28 mouse cellular contexts compared by ENCODE assay signal in the genomic region with DNA sequence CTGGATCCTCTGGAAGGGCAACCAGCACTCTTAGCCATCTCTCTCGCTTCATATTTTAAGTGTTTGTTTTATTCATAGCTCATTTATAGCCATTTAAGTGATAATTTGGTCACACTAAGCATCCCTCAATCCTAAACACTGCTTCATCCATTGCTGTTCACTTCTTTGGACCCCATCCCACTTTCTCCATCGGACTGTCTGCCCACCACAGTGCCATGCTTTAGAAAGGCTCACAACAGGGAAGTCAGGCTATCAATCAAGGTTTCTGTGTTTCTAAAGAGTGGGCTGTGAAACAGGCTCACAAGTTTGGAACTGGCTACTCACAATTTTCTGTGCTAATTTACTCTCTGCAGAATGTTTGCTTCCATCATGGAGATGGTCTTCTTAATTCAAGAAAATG.
DNase-seq lines count a peak whose midpoint lies in the region; ATAC-seq and TF ChIP-seq lines count a peak whose summit lies in the region.
"Had no signal": no experiment of that assay in that cellular context is flagged by ENCODE, and none has a peak within 500 bp of the region (broad histone marks: within the 10 kb centered on the region; RNA-seq: fewer than 3 reads in every experiment).

No protein-coding gene starts in this region.

- ATAC-seq in forebrain, embryonic 14.5 days = no peak
- no peak for ATAC-seq in forebrain, embryonic 12.5 days (ENCODE audit: low FRiP score)
- ATAC-seq in forebrain, postnatal 0 days = no peak
- no peak for ATAC-seq in forebrain, embryonic 15.5 days (replicated peaks)
- no peak for ATAC-seq in hindbrain, postnatal 0 days
- no peak for ATAC-seq in hindbrain, embryonic 11.5 days (ENCODE audit: low FRiP score)
- 0 out of 2 replicates have a peak, but pooled peaks have one; percentile 60 for ATAC-seq in neural tube, embryonic 14.5 days (ENCODE audit: low read depth)
- no peak for ATAC-seq in neural tube, embryonic 15.5 days (ENCODE audit: low FRiP score)
- ATAC-seq: activated CD4-positive, CD25-positive, alpha-beta regulatory T cell, adult 4 months; CD4-positive, CD25-positive, alpha-beta regulatory T cell, adult 4 months; Patski had no signal

- H3K4me3 ChIP-seq in forebrain, embryonic 14.5 days (ENCODE audit: low read depth, low read length) = no peak overlapping the region
- no peak overlapping the region for H3K4me3 ChIP-seq in forebrain, embryonic 12.5 days (replicated peaks)
- H3K4me3 ChIP-seq in forebrain, postnatal 0 days (ENCODE audit: low read depth, low read length) = no peak overlapping the region
- H3K4me3 ChIP-seq in forebrain, embryonic 15.5 days = no peak overlapping the region
- no peak overlapping the region for H3K4me3 ChIP-seq in hindbrain, postnatal 0 days (ENCODE audit: low read length)
- H3K4me3 ChIP-seq in hindbrain, embryonic 11.5 days (ENCODE audit: low read depth, low read length) = no peak overlapping the region
- H3K4me3 ChIP-seq in neural tube, embryonic 14.5 days (ENCODE audit: low read depth, low read length) = no peak overlapping the region
- no peak overlapping the region for H3K4me3 ChIP-seq in neural tube, embryonic 15.5 days (replicated peaks)
- H3K4me3 ChIP-seq: embryonic facial prominence, embryonic 13.5 days; embryonic facial prominence, embryonic 15.5 days; erythroblast, embryonic 14.5 days; forebrain, embryonic 10.5 days had no signal

- WGBS in forebrain, embryonic 14.5 days = 38% methylated on average over 2 of the region's 2 CpGs
- WGBS in forebrain, embryonic 12.5 days = 66% methylated on average over 2 of the region's 2 CpGs
- 39% methylated on average over 2 of the region's 2 CpGs for WGBS in forebrain, postnatal 0 days
- 31% methylated on average over 2 of the region's 2 CpGs for WGBS in forebrain, embryonic 15.5 days
- 31% methylated on average over 2 of the region's 2 CpGs for WGBS in hindbrain, postnatal 0 days
- WGBS in hindbrain, embryonic 11.5 days = 61% methylated on average over 2 of the region's 2 CpGs
- 44% methylated on average over 2 of the region's 2 CpGs for WGBS in neural tube, embryonic 14.5 days
- WGBS in neural tube, embryonic 15.5 days = 37% methylated on average over 2 of the region's 2 CpGs

- DNase-seq in forebrain, embryonic 14.5 days (ENCODE audit: low spot score) = peak; percentile 4
- DNase-seq in forebrain, postnatal 0 days = peak; percentile 0
- DNase-seq in hindbrain, postnatal 0 days (ENCODE audit: low spot score) = peak; percentile 24
- no peak for DNase-seq in hindbrain, embryonic 11.5 days (ENCODE audit: low spot score)
- DNase-seq: adrenal gland, adult 8-10 months; adrenal gland, postnatal 14 days; adrenal gland, postnatal 36 days; B cell, adult 2 months; cerebellum, adult 11 months; cerebellum, adult 18-20 months; cerebellum, adult 8-10 months; cerebellum, adult 9-11 months; cerebellum, postnatal 14 days; cerebellum, postnatal 36 days; embryo, embryonic 11 days had no signal

- H3K4me2 ChIP-seq in forebrain, embryonic 14.5 days (ENCODE audit: low read length) = no peak overlapping the region
- H3K4me2 ChIP-seq in forebrain, embryonic 12.5 days = no peak overlapping the region
- no peak overlapping the region for H3K4me2 ChIP-seq in forebrain, postnatal 0 days (ENCODE audit: low read depth)
- no peak overlapping the region for H3K4me2 ChIP-seq in forebrain, embryonic 15.5 days (replicated peaks)
- H3K4me2 ChIP-seq in hindbrain, postnatal 0 days (ENCODE audit: low read depth, low read length) = no peak overlapping the region
- no peak overlapping the region for H3K4me2 ChIP-seq in hindbrain, embryonic 11.5 days (replicated peaks; ENCODE audit: low read depth, low read length)
- no peak overlapping the region for H3K4me2 ChIP-seq in neural tube, embryonic 14.5 days (ENCODE audit: low read depth, low read length)
- no peak overlapping the region for H3K4me2 ChIP-seq in neural tube, embryonic 15.5 days
- H3K4me2 ChIP-seq: embryonic facial prominence, embryonic 13.5 days; embryonic facial prominence, embryonic 15.5 days had no signal

- no peak overlapping the region for H3K9ac ChIP-seq in forebrain, embryonic 14.5 days (ENCODE audit: low read length)
- no peak overlapping the region for H3K9ac ChIP-seq in forebrain, embryonic 12.5 days
- no peak overlapping the region for H3K9ac ChIP-seq in forebrain, postnatal 0 days
- H3K9ac ChIP-seq in forebrain, embryonic 15.5 days (replicated peaks) = no peak overlapping the region
- no peak overlapping the region for H3K9ac ChIP-seq in hindbrain, postnatal 0 days (replicated peaks; ENCODE audit: low read length)
- no peak overlapping the region for H3K9ac ChIP-seq in hindbrain, embryonic 11.5 days (ENCODE audit: low read depth, low read length)
- no peak overlapping the region for H3K9ac ChIP-seq in neural tube, embryonic 14.5 days (replicated peaks; ENCODE audit: low read depth, low read length)
- H3K9ac ChIP-seq in neural tube, embryonic 15.5 days (replicated peaks) = no peak overlapping the region
- H3K9ac ChIP-seq: embryonic facial prominence, embryonic 13.5 days; embryonic facial prominence, embryonic 15.5 days had no signal

- no peaks in the 10 kb centered on the region for H3K27me3 ChIP-seq in forebrain, embryonic 14.5 days (replicated peaks; ENCODE audit: control insufficient read depth, insufficient read depth, low read length)
- no peaks in the 10 kb centered on the region for H3K27me3 ChIP-seq in forebrain, embryonic 12.5 days
- no peaks in the 10 kb centered on the region for H3K27me3 ChIP-seq in forebrain, postnatal 0 days (ENCODE audit: insufficient read depth, low read length)
- H3K27me3 ChIP-seq in forebrain, embryonic 15.5 days = no peaks in the 10 kb centered on the region
- no peaks in the 10 kb centered on the region for H3K27me3 ChIP-seq in hindbrain, postnatal 0 days (ENCODE audit: insufficient read depth, low read length)
- H3K27me3 ChIP-seq in hindbrain, embryonic 11.5 days (ENCODE audit: control insufficient read depth, insufficient read depth, low read length) = no peaks in the 10 kb centered on the region
- no peaks in the 10 kb centered on the region for H3K27me3 ChIP-seq in neural tube, embryonic 14.5 days (ENCODE audit: control insufficient read depth, insufficient read depth, low read length)
- no peaks in the 10 kb centered on the region for H3K27me3 ChIP-seq in neural tube, embryonic 15.5 days (replicated peaks)
- H3K27me3 ChIP-seq: CH12.LX; embryonic facial prominence, embryonic 13.5 days; embryonic facial prominence, embryonic 15.5 days had no signal

- H3K27ac ChIP-seq in forebrain, embryonic 14.5 days (ENCODE audit: low read depth, low read length) = no peak overlapping the region
- H3K27ac ChIP-seq in forebrain, embryonic 12.5 days = no peak overlapping the region
- H3K27ac ChIP-seq in forebrain, postnatal 0 days (ENCODE audit: low read depth, low read length) = no peak overlapping the region
- H3K27ac ChIP-seq in forebrain, embryonic 15.5 days (replicated peaks) = no peak overlapping the region
- no peak overlapping the region for H3K27ac ChIP-seq in hindbrain, postnatal 0 days
- H3K27ac ChIP-seq in hindbrain, embryonic 11.5 days (ENCODE audit: low read depth, low read length) = no peak overlapping the region
- no peak overlapping the region for H3K27ac ChIP-seq in neural tube, embryonic 14.5 days (ENCODE audit: low read depth, low read length)
- no peak overlapping the region for H3K27ac ChIP-seq in neural tube, embryonic 15.5 days (replicated peaks)
- H3K27ac ChIP-seq: embryonic facial prominence, embryonic 13.5 days; embryonic facial prominence, embryonic 15.5 days; forebrain, embryonic 10.5 days had no signal

- H3K36me3 ChIP-seq in forebrain, embryonic 14.5 days (ENCODE audit: control insufficient read depth, insufficient read depth, low read length) = no peaks in the 10 kb centered on the region
- H3K36me3 ChIP-seq in forebrain, embryonic 12.5 days (replicated peaks) = no peaks in the 10 kb centered on the region
- no peaks in the 10 kb centered on the region for H3K36me3 ChIP-seq in forebrain, postnatal 0 days (ENCODE audit: insufficient read depth)
- no peaks in the 10 kb centered on the region for H3K36me3 ChIP-seq in forebrain, embryonic 15.5 days
- H3K36me3 ChIP-seq in hindbrain, postnatal 0 days (ENCODE audit: insufficient read depth, low read length) = no peaks in the 10 kb centered on the region
- no peaks in the 10 kb centered on the region for H3K36me3 ChIP-seq in hindbrain, embryonic 11.5 days (ENCODE audit: control insufficient read depth, insufficient read depth, low read length)
- no peaks in the 10 kb centered on the region for H3K36me3 ChIP-seq in neural tube, embryonic 14.5 days (ENCODE audit: control insufficient read depth, insufficient read depth, low read length)
- H3K36me3 ChIP-seq in neural tube, embryonic 15.5 days = no peaks in the 10 kb centered on the region
- H3K36me3 ChIP-seq: embryonic facial prominence, embryonic 13.5 days; embryonic facial prominence, embryonic 15.5 days; forebrain, embryonic 10.5 days; G1E had no signal

- no peaks in the 10 kb centered on the region for H3K4me1 ChIP-seq in forebrain, embryonic 14.5 days (ENCODE audit: control insufficient read depth, insufficient read depth, low read length)
- H3K4me1 ChIP-seq in forebrain, embryonic 12.5 days = no peaks in the 10 kb centered on the region
- H3K4me1 ChIP-seq in forebrain, postnatal 0 days (ENCODE audit: insufficient read depth) = no peaks in the 10 kb centered on the region
- no peaks in the 10 kb centered on the region for H3K4me1 ChIP-seq in forebrain, embryonic 15.5 days
- no peaks in the 10 kb centered on the region for H3K4me1 ChIP-seq in hindbrain, postnatal 0 days (ENCODE audit: insufficient read depth, low read length)
- no peaks in the 10 kb centered on the region for H3K4me1 ChIP-seq in hindbrain, embryonic 11.5 days (replicated peaks; ENCODE audit: control insufficient read depth, insufficient read depth, low read length)
- no peaks in the 10 kb centered on the region for H3K4me1 ChIP-seq in neural tube, embryonic 14.5 days (ENCODE audit: control insufficient read depth, insufficient read depth, low read length)
- H3K4me1 ChIP-seq in neural tube, embryonic 15.5 days = no peaks in the 10 kb centered on the region
- H3K4me1 ChIP-seq: embryonic facial prominence, embryonic 13.5 days; embryonic facial prominence, embryonic 15.5 days; forebrain, embryonic 10.5 days had no signal

- H3K9me3 ChIP-seq in forebrain, embryonic 14.5 days (replicated peaks; ENCODE audit: control insufficient read depth, low read length) = no peaks in the 10 kb centered on the region
- no peaks in the 10 kb centered on the region for H3K9me3 ChIP-seq in forebrain, embryonic 12.5 days
- H3K9me3 ChIP-seq in forebrain, postnatal 0 days (ENCODE audit: low read length) = no peaks in the 10 kb centered on the region
- H3K9me3 ChIP-seq in forebrain, embryonic 15.5 days = no peaks in the 10 kb centered on the region
- H3K9me3 ChIP-seq in hindbrain, postnatal 0 days (ENCODE audit: low read length) = no peaks in the 10 kb centered on the region
- H3K9me3 ChIP-seq in hindbrain, embryonic 11.5 days (ENCODE audit: control insufficient read depth, low read length) = no peaks in the 10 kb centered on the region
- no peaks in the 10 kb centered on the region for H3K9me3 ChIP-seq in neural tube, embryonic 14.5 days (ENCODE audit: control insufficient read depth, low read length)
- H3K9me3 ChIP-seq in neural tube, embryonic 15.5 days (replicated peaks) = no peaks in the 10 kb centered on the region
- H3K9me3 ChIP-seq: embryonic facial prominence, embryonic 13.5 days; embryonic facial prominence, embryonic 15.5 days; forebrain, embryonic 10.5 days; G1E had no signal

- TF ChIP-seq CTCF in forebrain, postnatal 0 days (IDR thresholded peaks at IDR 0.05; ENCODE audit: low read depth) = no peak
- no peak for TF ChIP-seq CTCF in hindbrain, postnatal 0 days (IDR thresholded peaks at IDR 0.05; ENCODE audit: low read depth)
